Mouse (Mus musculus) limb, embryonic 10.5 days (tissue): Measurements from ENCODE around the gene Vrtn. TPM values are rescaled to one million over a fixed set of nuclear protein-coding genes. Genes with fewer than 3 reads are reported as not detected.

Source experiments
- DNase-seq: peaks from one replicate; pipeline ENCODE4 v3.0.0-alpha.2; 2017; ENCODE audit warnings: low spot score
- H3K27ac ChIP-seq: fragments of 300-500 bp; sonication (generic); 2 replicates; pipeline ENCODE4 v1.5.1; 2016; ENCODE audit warnings: mild to moderate bottlenecking
- H3K27me3 ChIP-seq: fragments of 300-500 bp; sonication (generic); 2 replicates; pipeline ENCODE4 v1.6.1; 2016; ENCODE audit warnings: low read depth, mild to moderate bottlenecking; ENCODE audit not compliant: poor library complexity, severe bottlenecking
- H3K36me3 ChIP-seq: fragments of 300-500 bp; sonication (generic); 2 replicates; pipeline ENCODE4 v1.6.1; 2016; ENCODE audit warnings: mild to moderate bottlenecking, moderate library complexity
- H3K4me1 ChIP-seq: fragments of 300-500 bp; sonication (generic); 2 replicates; pipeline ENCODE4 v1.6.1; 2016
- H3K4me3 ChIP-seq: fragments of 300-500 bp; sonication (generic); 2 replicates; pipeline ENCODE4 v1.5.1; 2016; ENCODE audit warnings: mild to moderate bottlenecking, moderate library complexity
- H3K9me3 ChIP-seq: fragments of 300-500 bp; sonication (generic); replicated peaks from 2 replicates; pipeline ENCODE4 v1.6.1; 2016; ENCODE audit warnings: mild to moderate bottlenecking
- WGBS: fragments of 180-500 bp; shearing (Covaris S2); methylation state at CpG from one replicate; pipeline ENCODE4 v1.1.7; 2016; 5-methylcytosine and 5-hydroxymethylcytosine counted together
- polyA plus RNA-seq: library from polyadenylated mRNA; unstranded; fragments of >200 nt; fragmentation: Nextera tagmentation; extraction: Ambion mirVana; gene quantifications from 2 replicates; pipeline ENCODE4 v1.2.1, GENCODE M21; 2016

Gene Vrtn
- polyA plus RNA-seq, 1 experiment from 2014 or later = not detected

GRCm38 (mm10) chr12:84692141-84692540 is 51.3 kb downstream of the Vrtn start:
- Histone ChIP-seq H3K27me3 (peaks cover 8% of the 10 kb centered on the region), H3K4me3 (no peak overlapping the region), H3K36me3 (no peaks in the 10 kb centered on the region), H3K27ac (no peak overlapping the region), H3K9me3 (no peaks in the 10 kb centered on the region), H3K4me1 (no peaks in the 10 kb centered on the region)
- no peak for DNase-seq
- WGBS = 88% methylated on average over 6 of the region's 6 CpGs

DNA sequence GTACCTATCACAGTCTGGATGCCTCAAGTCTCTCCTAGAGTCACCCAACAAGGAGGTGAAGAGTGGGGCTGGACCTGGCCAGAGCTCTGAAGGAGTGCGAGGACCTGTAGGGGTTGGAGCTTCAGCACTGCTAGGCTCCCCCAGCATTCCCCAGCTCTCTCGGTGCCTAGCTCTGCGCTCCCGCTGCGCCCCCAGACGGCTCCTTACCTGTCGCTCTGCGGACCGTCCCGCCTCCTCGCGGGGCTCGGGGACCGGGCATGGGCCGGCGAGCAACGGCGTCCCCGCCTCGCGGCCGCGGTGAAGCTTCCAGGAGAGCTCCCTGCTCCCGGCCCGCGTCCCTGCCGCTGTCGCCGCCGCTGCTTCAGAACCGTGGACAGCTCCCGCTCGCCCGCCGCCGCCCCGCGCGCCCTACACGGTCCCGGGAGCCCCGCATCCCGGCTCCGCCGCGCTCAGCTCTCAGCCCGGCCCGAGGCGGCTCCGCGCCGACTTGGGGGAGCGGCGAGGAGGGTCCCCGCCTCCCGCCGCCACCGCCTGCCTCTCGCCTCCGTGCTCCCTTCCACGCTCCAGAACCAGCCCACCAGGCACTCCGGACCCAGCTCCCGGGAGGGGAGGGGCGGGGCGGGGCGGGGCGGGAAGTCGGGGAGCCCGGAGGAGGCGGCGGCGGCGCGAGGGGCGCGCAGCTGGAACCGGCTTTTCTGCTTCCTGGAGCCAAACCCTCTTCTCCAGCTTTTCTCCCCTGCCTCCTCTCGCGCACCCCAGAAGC is 57.7 kb downstream of the Vrtn start, which contains the start of gene Syndig1l:
Syndig1l (minus strand) TSS at position 513 of the 763 bp plus-strand sequence.
- peak within 1 kb of the TSS; percentile 61 for H3K4me3 ChIP-seq
- under 1% methylated on average over 79 of the region's 79 CpGs for WGBS
- no peaks in the 10 kb centered on the region for H3K36me3 ChIP-seq
- peaks cover 9% of the 10 kb centered on the region for H3K4me1 ChIP-seq
- H3K27me3 ChIP-seq = peaks cover 62% of the 10 kb centered on the region
- peak; percentile 93 for DNase-seq
- H3K9me3 ChIP-seq = no peaks in the 10 kb centered on the region
- 0 out of 2 replicates have a peak within 1 kb of the TSS, but pooled peaks have one; percentile 27 for H3K27ac ChIP-seq

Other genes with a start within 250 kb of the Vrtn start
- 7.8 and 8.9 TPM in 2 replicates for gene Entpd5, start 232.0 kb upstream of the Vrtn start, polyA plus RNA-seq
- 0.36 and 0.51 TPM in 2 replicates for gene Bbof1, start 231.9 kb upstream of the Vrtn start, polyA plus RNA-seq
- gene Rnf113a2, start 223.8 kb upstream of the Vrtn start, polyA plus RNA-seq = 23.1 and 24.8 TPM in 2 replicates
- 13.2 and 20.6 TPM in 2 replicates for gene Aldh6a1, start 190.0 kb upstream of the Vrtn start, polyA plus RNA-seq
- 25.8 and 29.2 TPM in 2 replicates for gene Lin52, start 189.6 kb upstream of the Vrtn start, polyA plus RNA-seq
- gene Vsx2, start 71.3 kb upstream of the Vrtn start, polyA plus RNA-seq = 0.33 TPM in 1 of 2 replicates, not detected in the other
- 12.3 and 13.5 TPM in 2 replicates for gene Abcd4, start 23.6 kb upstream of the Vrtn start, polyA plus RNA-seq
- gene Syndig1l, start 57.8 kb downstream of the Vrtn start, polyA plus RNA-seq = 0.10 TPM in 1 of 2 replicates, not detected in the other
- 55.9 and 62.5 TPM in 2 replicates for gene Npc2, start 132.1 kb downstream of the Vrtn start, polyA plus RNA-seq
- gene Isca2, start 132.2 kb downstream of the Vrtn start, polyA plus RNA-seq = 118 and 137 TPM in 2 replicates
- gene Ltbp2, start 235.5 kb downstream of the Vrtn start, polyA plus RNA-seq = 0.03 TPM in 1 of 2 replicates, not detected in the other